Mouse (Mus musculus) T-helper 1 cell (primary cell): ENCODE measurements around the gene Pde4d.

Experiments used
- in situ Hi-C: fragments of 300-600 bp; cut with MboI, MseI; formaldehyde crosslinking; loops from one replicate; pipeline ENCODE4 v1.15.1; 2025; ENCODE audit warnings: high pct_unique_total_duplicates

Pde4d gene

GRCm38 (mm10) chr13:109374465-109374864 is 924.7 kb downstream of the Pde4d start:
- in situ Hi-C loops = loop anchor here (10.0 kb wide), 1 partner anchor 1750 kb away; no protein-coding TSS in a partner anchor

DNA sequence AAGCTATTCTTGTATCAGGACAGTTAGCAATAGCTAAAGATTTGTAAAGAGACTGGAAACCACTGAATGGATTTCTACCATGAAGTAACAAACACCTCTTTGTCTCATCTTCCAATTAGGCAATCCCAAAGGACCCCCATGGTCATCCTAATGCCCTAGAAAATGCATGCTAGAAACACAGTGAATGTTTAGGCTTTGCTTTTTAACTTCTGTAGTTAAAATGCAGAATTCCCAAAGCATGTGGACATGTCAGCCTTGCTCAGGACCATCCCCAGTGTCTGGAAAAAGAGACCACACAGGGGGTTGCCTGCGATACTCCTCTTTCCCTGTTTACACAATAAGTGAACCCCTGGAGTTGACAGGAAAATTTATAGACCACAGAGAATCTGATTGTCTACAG is 926.9 kb downstream of the Pde4d start:
- in situ Hi-C loops = loop anchor here (10.0 kb wide), 1 partner anchor 1752 kb away; no protein-coding TSS in a partner anchor

DNA sequence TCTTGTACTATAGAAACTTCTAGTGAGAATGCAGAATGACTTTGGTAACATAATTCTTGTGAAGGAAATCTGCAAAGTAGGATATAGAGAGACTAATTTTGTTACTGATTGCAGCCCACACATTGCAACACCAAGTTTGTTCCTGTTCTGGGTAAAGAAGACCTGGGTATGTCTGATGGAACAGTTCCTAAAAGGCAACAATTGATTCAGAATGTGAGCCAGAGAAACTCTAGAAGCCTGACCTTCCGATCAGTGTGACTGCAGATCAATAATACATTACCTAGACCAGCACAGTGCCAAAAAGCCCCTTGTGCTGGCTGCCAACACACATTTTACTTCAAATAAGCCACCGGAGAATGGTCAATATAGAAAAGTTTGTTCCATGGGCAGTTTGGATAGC is 930.4 kb downstream of the Pde4d start:
- in situ Hi-C loops = loop anchor here (10.0 kb wide), 1 partner anchor 335 kb away; no protein-coding TSS in a partner anchor

DNA sequence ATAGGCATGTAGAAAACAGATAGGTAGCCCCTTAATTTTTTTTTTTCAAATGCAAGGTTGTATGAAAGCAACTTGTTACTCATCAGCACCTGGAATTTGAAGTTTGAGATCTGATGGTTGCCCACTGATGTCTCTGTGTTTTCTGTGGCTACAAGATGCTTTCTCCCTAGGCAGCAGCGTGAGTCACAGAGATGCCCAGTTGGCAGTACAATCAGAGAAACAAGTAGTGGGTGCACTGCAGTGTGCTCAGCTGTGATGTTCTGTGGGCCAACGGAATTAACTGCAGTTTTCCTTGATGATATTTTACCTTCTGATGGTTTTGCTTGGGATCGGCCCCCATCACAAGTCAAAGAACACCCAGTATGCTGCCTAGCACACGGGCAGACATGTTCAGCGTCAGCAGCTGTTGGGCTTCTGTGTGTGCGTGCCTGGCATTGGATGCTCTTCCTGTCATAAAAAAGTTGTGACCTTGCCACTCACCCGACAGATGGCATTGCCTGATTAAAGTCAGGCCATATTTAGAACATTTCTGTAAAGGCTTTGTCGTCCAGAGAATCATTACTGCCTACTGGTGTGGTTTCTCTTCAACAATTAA is 939.0 kb downstream of the Pde4d start:
- in situ Hi-C loops = loop anchor here (10.0 kb wide), 1 partner anchor 344 kb away; no protein-coding TSS in a partner anchor

DNA sequence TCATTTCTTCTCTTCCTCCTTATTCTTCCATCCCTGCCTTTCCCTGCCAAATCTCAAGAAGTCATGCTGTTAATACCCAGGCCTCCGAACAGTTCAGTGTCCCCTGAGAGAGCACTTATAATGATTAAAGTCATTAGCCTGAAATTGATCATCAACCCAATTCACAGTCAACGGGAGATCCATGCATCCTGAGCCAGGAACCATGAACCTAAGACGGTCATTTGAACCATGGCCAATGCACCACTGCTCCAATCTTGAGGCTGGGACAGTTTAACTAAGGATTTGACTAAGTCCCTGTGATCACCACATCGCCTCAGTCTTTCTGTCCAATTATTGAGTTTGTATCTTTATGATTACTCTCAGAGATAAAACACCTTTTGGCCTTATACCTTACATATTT is 952.6 kb downstream of the Pde4d start:
- in situ Hi-C loops = no loop called here

GRCm38 (mm10) chr13:109402936-109403335 is 953.2 kb downstream of the Pde4d start:
- in situ Hi-C loops = no loop called here

DNA sequence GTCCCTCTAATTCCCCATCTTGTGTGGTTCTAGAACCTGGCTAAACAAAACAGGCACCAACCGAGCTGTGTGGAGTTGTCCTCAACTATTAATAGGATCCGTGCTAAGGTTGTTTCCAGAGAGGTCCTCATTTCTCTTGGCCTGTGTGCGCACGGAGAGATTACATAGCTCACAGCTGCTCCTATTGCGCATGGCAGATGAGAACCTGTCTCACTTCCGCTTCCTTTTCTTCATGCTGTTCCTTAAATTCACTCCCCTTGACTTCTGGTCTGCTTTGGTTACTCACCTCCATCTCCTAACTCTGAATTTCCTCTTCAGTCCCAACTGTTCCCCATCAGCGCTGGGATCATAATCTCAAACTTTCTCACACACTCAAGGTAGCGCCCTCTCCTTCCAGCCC is 956.6 kb downstream of the Pde4d start:
- in situ Hi-C loops = no loop called here

DNA sequence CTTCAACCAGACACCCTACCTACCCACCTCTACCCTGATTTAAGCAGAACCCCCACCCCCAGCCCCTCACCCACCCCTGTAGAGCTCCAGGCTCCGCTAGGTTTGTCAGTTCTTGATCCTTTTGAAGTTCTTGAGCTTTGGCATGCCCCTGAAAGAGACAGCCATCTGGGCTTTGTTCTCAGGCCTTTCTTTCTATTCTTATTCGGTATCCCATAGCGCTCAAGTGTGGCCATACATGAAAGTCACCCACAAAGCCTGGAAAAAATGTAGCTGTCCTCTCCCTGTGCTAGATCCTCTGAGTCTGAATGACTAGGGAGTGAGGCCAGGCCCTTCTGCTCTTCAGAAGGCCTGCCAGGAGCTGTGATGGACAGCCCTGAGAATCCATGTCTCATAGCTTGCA is 957.6 kb downstream of the Pde4d start:
- in situ Hi-C loops = no loop called here

- in situ Hi-C loops = no loop called here
These were observed 970.7 kb downstream of the Pde4d start for GRCm38 (mm10) chr13:109420426-109420825.

- in situ Hi-C loops = no loop called here
These were observed 975.2 kb downstream of the Pde4d start for GRCm38 (mm10) chr13:109424906-109425305.

DNA sequence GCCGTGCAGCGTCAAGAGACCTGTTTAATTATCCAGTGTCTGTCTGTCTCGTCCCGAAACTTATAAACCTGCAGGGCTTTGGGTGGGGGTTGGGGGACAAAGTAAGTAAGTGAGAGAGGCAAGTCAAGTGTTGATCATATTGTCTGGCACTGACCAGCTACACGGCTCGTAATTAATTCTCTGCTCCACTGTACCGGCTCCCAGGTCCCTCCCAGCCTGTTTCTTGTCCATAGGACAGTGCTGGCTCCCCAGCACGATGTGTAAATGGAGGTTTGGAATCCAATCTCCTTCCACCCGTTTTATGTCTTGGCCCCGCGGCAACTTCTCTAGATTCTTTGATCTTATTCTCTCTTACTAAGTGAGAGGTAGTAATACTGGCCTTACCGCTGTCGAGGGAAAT is 975.8 kb downstream of the Pde4d start:
- in situ Hi-C loops = no loop called here

GRCm38 (mm10) chr13:109426058-109426457 is 976.3 kb downstream of the Pde4d start:
- in situ Hi-C loops = no loop called here

- in situ Hi-C loops = no loop called here
These were observed 977.8 kb downstream of the Pde4d start for GRCm38 (mm10) chr13:109427541-109427940.

DNA sequence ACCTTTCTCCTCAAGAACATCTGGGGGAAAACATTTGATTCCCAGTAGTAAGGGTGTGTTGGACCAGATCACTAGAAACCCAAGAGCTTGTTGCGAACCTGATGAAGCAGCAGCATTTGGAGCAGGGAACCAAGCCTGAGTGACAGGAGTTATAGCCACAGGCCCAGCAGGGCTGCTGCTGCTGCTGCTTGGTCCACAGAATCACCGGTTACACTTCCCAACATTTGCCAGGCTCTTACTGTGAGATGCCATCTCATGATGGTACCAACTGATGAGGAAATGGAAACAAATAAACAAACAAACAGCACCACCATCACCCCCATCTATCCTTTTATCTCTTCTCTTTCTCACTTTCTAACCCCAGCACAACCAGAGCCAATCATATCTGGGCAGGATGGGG is 979.8 kb downstream of the Pde4d start:
- in situ Hi-C loops = no loop called here

DNA sequence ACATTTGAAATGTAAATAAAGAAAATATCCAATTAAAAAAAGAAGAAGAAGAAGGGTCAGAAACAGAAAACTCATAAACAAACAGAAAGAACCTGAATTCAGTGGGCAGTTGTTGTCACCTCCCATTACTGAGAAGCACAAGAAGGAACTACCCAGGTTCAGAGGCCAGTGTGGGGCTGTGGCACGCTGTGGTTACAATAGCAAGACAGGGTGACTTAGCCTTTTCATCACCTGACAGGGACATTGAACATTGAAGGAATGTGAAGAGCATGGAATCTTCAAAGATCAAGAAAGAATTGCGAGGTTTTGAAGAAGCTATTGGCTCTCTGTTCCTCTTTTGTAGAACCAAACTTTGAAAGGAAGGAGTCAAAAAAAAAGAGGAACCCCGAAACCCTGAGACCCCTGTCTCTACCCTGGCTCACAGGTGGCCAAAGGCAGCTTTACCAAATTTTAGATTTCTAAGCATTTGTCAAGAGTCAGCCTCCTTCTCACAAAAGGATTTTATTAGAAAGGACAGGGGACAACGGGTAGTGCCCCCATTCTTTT is 987.6 kb downstream of the Pde4d start:
- in situ Hi-C loops = no loop called here

DNA sequence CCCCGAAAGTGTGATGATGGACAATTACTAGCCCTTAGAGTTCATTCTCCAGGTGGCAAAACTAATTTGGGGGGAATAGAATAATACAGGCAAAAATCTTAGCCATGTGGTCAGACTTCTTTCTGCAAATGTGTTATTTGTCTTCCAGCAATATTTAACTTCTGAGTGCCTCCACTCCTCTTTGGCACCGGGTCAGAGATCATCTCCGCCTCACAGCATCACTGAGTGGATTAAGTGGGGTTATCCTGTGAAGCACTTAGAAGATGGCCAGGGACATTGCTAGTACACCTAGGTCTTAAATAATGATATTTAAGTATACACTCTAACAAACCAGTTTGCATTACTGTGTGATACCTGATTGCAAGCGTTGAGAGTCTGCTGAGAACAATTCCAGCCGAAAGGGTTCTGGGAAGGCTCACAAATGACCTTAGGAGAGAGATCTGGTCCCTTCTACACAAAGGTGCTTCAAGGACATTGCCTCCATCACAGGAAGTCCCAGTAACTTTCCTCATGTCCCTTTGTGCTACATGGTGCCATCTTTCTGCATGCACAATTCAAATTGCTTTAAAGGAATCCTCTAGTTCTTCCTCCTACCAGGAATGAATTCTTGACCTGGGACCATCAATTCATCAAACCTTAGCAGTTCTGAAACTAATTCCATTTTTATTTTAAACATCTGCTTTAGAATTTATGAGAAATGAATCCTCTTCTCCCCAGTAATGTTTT is 989.9 kb downstream of the Pde4d start:
- in situ Hi-C loops = no loop called here

DNA sequence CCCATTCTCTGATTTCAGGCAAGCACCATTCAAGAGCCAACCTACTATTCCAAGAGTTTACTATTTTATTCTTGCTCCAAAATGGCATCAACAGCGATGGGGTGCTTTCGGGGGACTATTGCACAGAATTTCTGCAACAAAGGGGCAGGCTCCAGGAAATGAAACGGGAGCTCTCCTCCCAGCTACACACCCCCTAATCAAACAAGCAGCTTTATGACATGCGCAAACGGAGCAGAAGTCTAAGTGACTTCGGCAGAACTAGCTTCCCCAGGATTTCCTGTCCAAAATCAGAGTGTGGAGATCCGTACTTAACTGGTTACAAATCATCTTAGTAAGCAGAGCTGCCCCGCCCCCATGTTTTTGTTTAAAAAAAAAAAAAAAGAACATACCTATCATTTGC is 990.6 kb downstream of the Pde4d start:
- in situ Hi-C loops = no loop called here

DNA sequence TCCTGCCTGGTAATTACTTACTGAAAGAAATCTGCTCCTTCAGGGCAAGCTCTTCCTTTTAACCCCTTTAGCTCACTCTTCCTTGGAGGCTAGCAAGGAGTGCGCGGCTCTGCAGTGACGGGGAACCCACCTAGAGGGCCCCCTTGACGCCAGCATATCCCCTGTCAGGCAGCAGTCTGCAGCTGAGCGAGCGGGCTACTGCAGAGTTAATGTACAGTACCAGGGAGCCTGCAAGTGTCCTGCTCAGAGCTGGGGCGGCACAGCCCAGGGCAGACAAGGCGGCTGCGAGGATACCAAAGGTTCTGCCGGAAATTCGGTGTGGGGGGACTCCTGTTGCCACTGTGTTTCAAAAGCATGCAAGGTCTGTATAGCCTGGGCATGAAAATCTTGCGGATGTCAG is 991.1 kb downstream of the Pde4d start:
- in situ Hi-C loops = no loop called here

DNA sequence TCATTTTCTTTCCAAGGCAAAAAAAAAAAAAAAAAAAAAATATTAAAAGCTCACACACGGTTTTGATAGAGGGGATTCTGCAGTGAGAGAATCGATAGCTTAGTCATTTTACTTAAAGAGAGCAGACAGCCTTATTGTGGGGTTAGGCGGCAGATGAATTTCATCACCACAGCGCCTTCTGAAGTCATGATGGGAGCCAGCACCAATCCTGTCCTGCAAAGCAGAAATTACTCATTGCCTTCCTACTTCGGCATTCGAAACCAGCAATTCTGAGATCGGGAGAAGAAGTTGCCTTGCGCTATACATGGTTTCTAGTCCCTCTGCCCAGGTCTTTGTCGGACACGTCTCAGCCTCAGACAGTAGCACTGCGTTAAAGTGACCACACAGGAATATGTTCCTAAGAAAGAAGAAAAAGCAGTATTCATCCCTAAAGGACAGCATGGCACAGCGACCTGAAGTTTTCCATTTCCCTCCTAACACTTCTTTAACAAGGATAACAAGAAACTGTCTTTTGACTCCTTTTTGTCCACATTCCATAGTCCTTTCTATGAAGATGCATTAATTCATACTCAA is 991.7 kb downstream of the Pde4d start:
- in situ Hi-C loops = no loop called here

GRCm38 (mm10) chr13:109446138-109446537 is 996.4 kb downstream of the Pde4d start:
- in situ Hi-C loops = no loop called here

- in situ Hi-C loops = no loop called here
These were observed 998.4 kb downstream of the Pde4d start for GRCm38 (mm10) chr13:109448121-109448520.

DNA sequence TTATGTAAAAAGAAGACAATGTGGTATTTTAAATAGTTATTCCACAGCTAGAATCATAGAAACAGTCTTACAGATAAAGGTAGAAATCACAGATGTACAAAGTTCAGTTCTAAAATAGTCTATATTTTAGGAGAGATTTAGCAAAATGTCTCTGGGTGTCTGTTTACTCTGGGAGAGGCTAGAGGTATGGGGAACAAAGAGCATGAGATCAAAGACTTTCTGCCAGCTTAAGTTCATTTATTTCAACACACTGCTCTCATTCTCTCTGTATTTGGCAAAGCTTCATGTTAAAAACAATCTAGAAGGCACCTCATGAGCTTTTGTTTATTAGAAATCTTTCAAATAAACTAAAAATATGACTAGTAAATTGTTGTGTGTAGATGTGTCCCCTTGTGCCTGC is 1024.6 kb downstream of the Pde4d start:
- in situ Hi-C loops = no loop called here

- in situ Hi-C loops = no loop called here
These were observed 1031.7 kb downstream of the Pde4d start for GRCm38 (mm10) chr13:109481446-109481845.
